Comparison of ENCODE assay signal across 17 mouse cellular contexts in genomic region chr8:47902704-47903103, GRCm38 (mm10).
"Had no signal": no experiment of that assay in that cellular context is flagged by ENCODE, and none has a peak within 500 bp of the region (broad histone marks: within the 10 kb centered on the region; RNA-seq: fewer than 3 reads in every experiment).

No protein-coding gene starts in this region.

- ATAC-seq: liver, postnatal 0 days; midbrain, embryonic 15.5 days had no signal

- DNase-seq: liver; liver, embryonic 13.5 days; liver, postnatal 0 days; lung, embryonic 14.5 days; right cerebral cortex, postnatal 14 days; thymus, adult 2 months; thymus, postnatal 25 days; thymus, postnatal 4 days had no signal

- H3K27me3 ChIP-seq: liver, embryonic 13.5 days; liver, embryonic 15.5 days; megakaryocyte, embryonic 14.5 days; midbrain, embryonic 12.5 days; midbrain, embryonic 15.5 days; neural tube, embryonic 12.5 days; stomach, embryonic 15.5 days had no signal

- H3K4me2 ChIP-seq: liver, embryonic 11.5 days; liver, embryonic 13.5 days; liver, embryonic 15.5 days; lung, embryonic 14.5 days; midbrain, embryonic 12.5 days; midbrain, embryonic 15.5 days; neural tube, embryonic 12.5 days; stomach, embryonic 15.5 days had no signal

- H3K9ac ChIP-seq: liver, embryonic 13.5 days; liver, embryonic 15.5 days; liver, postnatal 0 days; lung, embryonic 14.5 days; midbrain, embryonic 12.5 days; midbrain, embryonic 15.5 days; neural tube, embryonic 12.5 days; stomach, embryonic 15.5 days had no signal

- H3K27ac ChIP-seq: liver, embryonic 13.5 days; liver, embryonic 15.5 days; macrophage; midbrain, embryonic 12.5 days; midbrain, embryonic 15.5 days; neural tube, embryonic 12.5 days; stomach, embryonic 15.5 days; stomach, postnatal 0 days had no signal

- H3K9me3 ChIP-seq: liver, embryonic 13.5 days; liver, embryonic 15.5 days; midbrain, embryonic 12.5 days; midbrain, embryonic 15.5 days; neural tube, embryonic 12.5 days; stomach, embryonic 15.5 days had no signal

- H3K36me3 ChIP-seq: liver, embryonic 15.5 days; midbrain, embryonic 15.5 days; neural tube, embryonic 12.5 days had no signal

- H3K4me3 ChIP-seq: liver, embryonic 13.5 days; liver, embryonic 15.5 days; megakaryocyte, embryonic 14.5 days; midbrain, embryonic 12.5 days; midbrain, embryonic 15.5 days; neural tube, embryonic 12.5 days; stomach, embryonic 15.5 days had no signal

- H3K4me1 ChIP-seq: liver, embryonic 13.5 days; liver, embryonic 15.5 days; megakaryocyte, embryonic 14.5 days; midbrain, embryonic 12.5 days; midbrain, embryonic 15.5 days; neural tube, embryonic 12.5 days; stomach, embryonic 15.5 days had no signal
